Mouse (Mus musculus): ENCODE results near the gene Il12a. TPM values are rescaled to one million over a fixed set of nuclear protein-coding genes. Genes with fewer than 3 reads are reported as not detected.

Gene Il12a
- polyA plus RNA-seq (2012; ENCODE audit: insufficient read depth, low replicate concordance), result 10.1 and 12.0 TPM in 2 replicates

GRCm38 (mm10) chr3:68690344-68690743, at the start of gene Il12a:
Il12a (plus strand) TSS chr3:68690644.
- H3K4me1 ChIP-seq, result peaks cover 99% of the 10 kb centered on the region
- peaks cover 20% of the 10 kb centered on the region for H3K36me3 ChIP-seq (replicated peaks; ENCODE audit: low read length)
- peak within 1 kb of the TSS; percentile 94 for H3K4me3 ChIP-seq (replicated peaks)
- H3K27me3 ChIP-seq (replicated peaks), result no peaks in the 10 kb centered on the region
- no peaks in the 10 kb centered on the region for H3K9me3 ChIP-seq
- no peak for TF ChIP-seq GATA1 (IDR thresholded peaks at IDR 0.05; ENCODE audit: borderline replicate concordance, low read length)
- no peak for TF ChIP-seq FLI1 (IDR thresholded peaks at IDR 0.05; ENCODE audit: low read length)

GRCm38 (mm10) chr3:68642935-68643334, 47.5 kb upstream of the Il12a start:
- no peak for TF ChIP-seq FLI1 (IDR thresholded peaks at IDR 0.05; ENCODE audit: low read length)
- no peak for TF ChIP-seq GATA1 (IDR thresholded peaks at IDR 0.05; ENCODE audit: borderline replicate concordance, low read length)
- Histone ChIP-seq H3K4me1 (peaks cover 73% of the 10 kb centered on the region), H3K27me3 (replicated peaks) (peaks cover 2% of the 10 kb centered on the region), H3K4me3 (replicated peaks) (no peak overlapping the region), H3K9me3 (peaks cover 7% of the 10 kb centered on the region), H3K36me3 (replicated peaks; ENCODE audit: low read length) (peaks cover 12% of the 10 kb centered on the region)

- Histone ChIP-seq H3K4me1 (peaks cover 80% of the 10 kb centered on the region), H3K27me3 (replicated peaks) (no peaks in the 10 kb centered on the region), H3K9me3 (peaks cover 7% of the 10 kb centered on the region), H3K4me3 (replicated peaks) (no peak overlapping the region), H3K36me3 (replicated peaks; ENCODE audit: low read length) (peaks cover 12% of the 10 kb centered on the region)
- TF ChIP-seq GATA1 (IDR thresholded peaks at IDR 0.05; ENCODE audit: borderline replicate concordance, low read length), result no peak
- TF ChIP-seq FLI1 (IDR thresholded peaks at IDR 0.05; ENCODE audit: low read length), result no peak
Observed at GRCm38 (mm10) chr3:68646387-68647130, 43.9 kb upstream of the Il12a start.

GRCm38 (mm10) chr3:68647282-68647681, 43.2 kb upstream of the Il12a start:
- H3K4me1 ChIP-seq, result peaks cover 78% of the 10 kb centered on the region
- H3K4me3 ChIP-seq (replicated peaks), result no peak overlapping the region
- TF ChIP-seq FLI1 (IDR thresholded peaks at IDR 0.05; ENCODE audit: low read length) (no peak), GATA1 (IDR thresholded peaks at IDR 0.05; ENCODE audit: borderline replicate concordance, low read length) (no peak)
- H3K27me3 ChIP-seq (replicated peaks), result no peaks in the 10 kb centered on the region
- peaks cover 12% of the 10 kb centered on the region for H3K36me3 ChIP-seq (replicated peaks; ENCODE audit: low read length)
- H3K9me3 ChIP-seq, result peaks cover 7% of the 10 kb centered on the region

GRCm38 (mm10) chr3:68650251-68650650, 40.2 kb upstream of the Il12a start:
- no peaks in the 10 kb centered on the region for H3K27me3 ChIP-seq (replicated peaks)
- no peaks in the 10 kb centered on the region for H3K9me3 ChIP-seq

GRCm38 (mm10) chr3:68656607-68657352, 33.7 kb upstream of the Il12a start:
- Histone ChIP-seq H3K9me3 (no peaks in the 10 kb centered on the region), H3K36me3 (replicated peaks; ENCODE audit: low read length) (peaks cover 2% of the 10 kb centered on the region)

More at GRCm38 (mm10) chr3:68650251-68650650, 40.2 kb upstream of the Il12a start:
- no peaks in the 10 kb centered on the region for H3K36me3 ChIP-seq (replicated peaks; ENCODE audit: low read length)
- peaks cover 90% of the 10 kb centered on the region for H3K4me1 ChIP-seq
- TF ChIP-seq FLI1 (IDR thresholded peaks at IDR 0.05; ENCODE audit: low read length) (no peak), GATA1 (IDR thresholded peaks at IDR 0.05; ENCODE audit: borderline replicate concordance, low read length) (no peak)
- H3K4me3 ChIP-seq (replicated peaks), result no peak overlapping the region

GRCm38 (mm10) chr3:68657589-68658245, 32.7 kb upstream of the Il12a start:
- Histone ChIP-seq H3K27me3 (replicated peaks) (no peaks in the 10 kb centered on the region), H3K4me1 (peaks cover 96% of the 10 kb centered on the region), H3K9me3 (no peaks in the 10 kb centered on the region), H3K36me3 (replicated peaks; ENCODE audit: low read length) (peaks cover 2% of the 10 kb centered on the region), H3K4me3 (replicated peaks) (peak overlapping the region; percentile 55)
- TF ChIP-seq GATA1 (IDR thresholded peaks at IDR 0.05; ENCODE audit: borderline replicate concordance, low read length), result no peak
- no peak for TF ChIP-seq FLI1 (IDR thresholded peaks at IDR 0.05; ENCODE audit: low read length)

More at GRCm38 (mm10) chr3:68656607-68657352, 33.7 kb upstream of the Il12a start:
- peaks cover 90% of the 10 kb centered on the region for H3K4me1 ChIP-seq
- no peaks in the 10 kb centered on the region for H3K27me3 ChIP-seq (replicated peaks)
- TF ChIP-seq FLI1 (IDR thresholded peaks at IDR 0.05; ENCODE audit: low read length) (no peak), GATA1 (IDR thresholded peaks at IDR 0.05; ENCODE audit: borderline replicate concordance, low read length) (no peak)
- peak overlapping the region; percentile 55 for H3K4me3 ChIP-seq (replicated peaks)

- Histone ChIP-seq H3K4me3 (replicated peaks) (peak overlapping the region; percentile 84), H3K27me3 (replicated peaks) (no peaks in the 10 kb centered on the region), H3K4me1 (peaks cover 94% of the 10 kb centered on the region), H3K9me3 (no peaks in the 10 kb centered on the region), H3K36me3 (replicated peaks; ENCODE audit: low read length) (peaks cover 2% of the 10 kb centered on the region)
- TF ChIP-seq GATA1 (IDR thresholded peaks at IDR 0.05; ENCODE audit: borderline replicate concordance, low read length) (no peak), FLI1 (IDR thresholded peaks at IDR 0.05; ENCODE audit: low read length) (no peak)
Observed at GRCm38 (mm10) chr3:68659996-68660395, 30.4 kb upstream of the Il12a start.

- H3K9me3 ChIP-seq, result no peaks in the 10 kb centered on the region
- TF ChIP-seq GATA1 (IDR thresholded peaks at IDR 0.05; ENCODE audit: borderline replicate concordance, low read length) (no peak), FLI1 (IDR thresholded peaks at IDR 0.05; ENCODE audit: low read length) (no peak)
- peaks cover 90% of the 10 kb centered on the region for H3K4me1 ChIP-seq
- no peaks in the 10 kb centered on the region for H3K27me3 ChIP-seq (replicated peaks)
- peaks cover 2% of the 10 kb centered on the region for H3K36me3 ChIP-seq (replicated peaks; ENCODE audit: low read length)
- peak overlapping the region; percentile 84 for H3K4me3 ChIP-seq (replicated peaks)
Observed at GRCm38 (mm10) chr3:68660538-68660937, 29.9 kb upstream of the Il12a start.
